Mouse (Mus musculus) midbrain, embryonic 14.5 days (tissue): ENCODE data around the gene Cilp. TPM values are rescaled to one million over a fixed set of nuclear protein-coding genes. Genes with fewer than 3 reads are reported as not detected.
A peak's percentile ranks its signal among the peaks of the same experiment; 100 is the strongest.
"Not testable (repeated sequence)": the region's sequence is repeated elsewhere in the genome, so short reads cannot be mapped to it uniquely, and the experiment has no call there.

Experiments
- ATAC-seq: fragments of 200-750 bp; cut with Nextera tagmentation; 2 replicates; pipeline ENCODE4 v1.8.0; 2017; ENCODE audit warnings: moderate number of reproducible peaks, moderate library complexity; ENCODE audit not compliant: low FRiP score, low TSS enrichment
- DNase-seq: peaks from one replicate; pipeline ENCODE4 v3.0.0-alpha.2; 2015
- H3K27ac ChIP-seq: fragments of 300-500 bp; sonication (generic); replicated peaks from 2 replicates; pipeline ENCODE4 v1.5.1; 2014; ENCODE audit warnings: mild to moderate bottlenecking, low read depth, low read length, moderate library complexity
- H3K27me3 ChIP-seq: fragments of 300-500 bp; sonication (generic); 2 replicates; pipeline ENCODE4 v1.6.1; 2014; ENCODE audit warnings: low read length, control low read depth, mixed read lengths; ENCODE audit not compliant: control insufficient read depth, insufficient read depth
- H3K36me3 ChIP-seq: fragments of 300-500 bp; sonication (generic); 2 replicates; pipeline ENCODE4 v1.6.1; 2014; ENCODE audit warnings: low read length, control low read depth; ENCODE audit not compliant: control insufficient read depth, insufficient read depth
- H3K4me1 ChIP-seq: fragments of 300-500 bp; sonication (generic); 2 replicates; pipeline ENCODE4 v1.6.1; 2014; ENCODE audit warnings: mild to moderate bottlenecking, antibody characterized with exemption, low read length, control low read depth; ENCODE audit not compliant: control insufficient read depth, insufficient read depth
- H3K4me2 ChIP-seq: fragments of 300-500 bp; sonication (generic); 2 replicates; pipeline ENCODE4 v1.6.1; 2014; ENCODE audit warnings: mild to moderate bottlenecking, low read length, moderate library complexity
- H3K4me3 ChIP-seq: fragments of 300-500 bp; sonication (generic); replicated peaks from 2 replicates; pipeline ENCODE4 v1.5.1; 2014; ENCODE audit warnings: low read depth, low read length
- H3K9ac ChIP-seq: fragments of 300-500 bp; sonication (generic); replicated peaks from 2 replicates; pipeline ENCODE4 v1.6.1; 2014; ENCODE audit warnings: mild to moderate bottlenecking, low read length, moderate library complexity
- H3K9me3 ChIP-seq: fragments of 300-500 bp; sonication (generic); 2 replicates; pipeline ENCODE4 v1.6.1; 2016; ENCODE audit warnings: low read length, control low read depth, mixed read lengths; ENCODE audit not compliant: control insufficient read depth
- WGBS: fragments of 180-500 bp; shearing (Covaris S2); extraction: QIAGEN DNeasy Blood & Tissue Kit; methylation state at CpG from one replicate; pipeline ENCODE4 v1.1.7; 2014; 5-methylcytosine and 5-hydroxymethylcytosine counted together
- polyA plus RNA-seq: library from polyadenylated mRNA; unstranded; fragments of >200 nt; fragmentation: Nextera tagmentation; extraction: Ambion mirVana; gene quantifications from 2 replicates; pipeline ENCODE4 v1.2.1, GENCODE M21; 2014

Cilp gene
- polyA plus RNA-seq, 1 experiment from 2014 or later = 0.17 TPM

DNA sequence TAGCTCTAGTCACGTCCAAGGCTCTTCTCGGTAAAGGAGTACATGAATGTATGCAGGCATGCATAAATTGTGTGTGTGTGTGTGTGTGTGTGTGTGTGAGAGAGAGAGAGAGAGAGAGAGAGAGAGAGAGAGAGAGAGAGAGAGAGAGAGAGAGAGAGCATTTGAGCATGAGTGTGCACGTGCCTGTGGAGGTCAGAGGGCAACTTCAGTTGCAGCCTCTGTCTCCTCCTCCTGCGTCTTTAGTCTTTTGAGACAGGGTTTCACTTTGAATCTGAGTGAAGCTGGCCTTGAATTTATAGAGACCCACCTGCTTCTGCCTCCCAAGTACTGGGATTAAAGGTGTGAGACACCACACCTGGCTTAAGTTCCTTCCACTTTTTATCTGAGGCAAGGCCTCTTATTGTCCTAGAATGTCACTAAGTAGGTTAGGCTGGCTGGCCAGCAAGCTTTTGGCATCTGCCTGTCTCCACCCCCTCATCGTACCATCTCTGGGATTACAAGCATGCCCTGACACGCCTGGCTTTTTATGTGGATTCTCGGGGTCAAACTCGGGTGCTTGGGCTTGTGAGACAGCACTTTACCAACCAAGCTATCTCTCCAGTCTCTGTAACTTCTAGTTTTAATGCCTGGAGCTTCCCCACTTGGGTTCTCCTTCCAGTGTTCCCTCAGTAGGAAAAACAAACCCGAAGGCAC lies 7.6 kb upstream of the Cilp start:
- WGBS = 67% methylated on average over 9 of the region's 9 CpGs
- Histone ChIP-seq H3K4me3 (no peak overlapping the region), H3K27ac (no peak overlapping the region), H3K4me1 (no peaks in the 10 kb centered on the region), H3K4me2 (no peak overlapping the region), H3K9ac (no peak overlapping the region), H3K9me3 (no peaks in the 10 kb centered on the region), H3K36me3 (no peaks in the 10 kb centered on the region), H3K27me3 (no peaks in the 10 kb centered on the region)
- ATAC-seq = no peak
- DNase-seq = no peak

DNA sequence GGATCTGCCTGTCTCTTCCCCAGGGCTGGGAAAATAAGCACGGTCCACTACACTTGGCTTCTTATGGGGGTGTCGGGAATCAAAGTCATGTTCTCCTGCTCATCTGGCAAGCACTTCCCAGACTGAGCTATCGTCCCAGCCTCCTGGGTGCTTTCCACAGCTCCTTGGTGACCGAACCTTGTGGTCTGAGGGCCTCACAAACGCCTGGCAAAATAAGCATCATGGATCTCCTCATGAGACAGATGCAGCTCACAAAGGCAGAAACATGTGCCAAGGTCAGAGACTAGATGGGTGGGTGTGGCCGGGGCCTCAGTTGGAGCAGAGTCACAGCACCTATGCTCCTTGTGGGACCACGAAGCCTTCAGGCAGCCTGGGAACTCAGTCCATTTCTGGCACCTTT lies 5.6 kb upstream of the Cilp start:
- Histone ChIP-seq H3K27ac (no peak overlapping the region), H3K36me3 (no peaks in the 10 kb centered on the region), H3K4me3 (no peak overlapping the region), H3K27me3 (no peaks in the 10 kb centered on the region), H3K9me3 (no peaks in the 10 kb centered on the region), H3K4me1 (no peaks in the 10 kb centered on the region), H3K9ac (no peak overlapping the region), H3K4me2 (no peak overlapping the region)
- no peak for ATAC-seq
- WGBS = 81% methylated on average over 7 of the region's 7 CpGs
- DNase-seq = no peak

DNA sequence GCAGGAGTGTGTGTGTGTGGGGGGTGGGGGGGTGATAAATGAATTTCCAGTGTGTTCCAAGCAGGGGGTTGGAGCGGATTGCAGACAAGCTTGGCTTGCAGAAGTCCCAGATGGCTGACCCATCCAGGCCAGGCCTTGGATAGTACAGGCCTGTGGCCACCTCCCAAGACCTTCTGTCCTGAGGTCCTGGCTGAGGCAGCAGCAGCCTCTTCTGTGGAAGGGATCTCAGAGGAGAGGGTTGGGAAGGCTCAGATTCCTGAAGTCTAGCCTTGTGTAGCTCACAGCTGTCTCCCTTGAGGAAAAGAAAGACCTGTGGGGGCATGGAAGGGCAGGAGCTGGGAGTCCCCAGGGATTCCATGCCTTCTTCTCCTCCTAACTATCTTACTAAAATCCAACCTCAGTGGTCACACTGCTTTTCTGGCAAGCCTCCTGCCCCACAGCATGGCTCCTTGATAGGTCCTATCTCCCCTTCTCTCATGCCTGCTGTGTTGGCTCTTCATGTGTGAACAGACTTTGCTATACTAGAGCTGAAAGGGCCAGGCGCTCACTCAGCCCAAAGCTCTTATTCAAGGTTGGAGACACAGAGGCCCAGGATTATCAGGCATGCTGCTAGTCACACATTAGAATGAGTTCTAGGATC lies 3.3 kb upstream of the Cilp start:
- H3K36me3 ChIP-seq = no peaks in the 10 kb centered on the region
- no peak overlapping the region for H3K4me2 ChIP-seq
- 86% methylated on average over 2 of the region's 2 CpGs for WGBS
- H3K9ac ChIP-seq = no peak overlapping the region
- no peaks in the 10 kb centered on the region for H3K4me1 ChIP-seq
- H3K27me3 ChIP-seq = no peaks in the 10 kb centered on the region
- no peak for ATAC-seq
- no peak overlapping the region for H3K27ac ChIP-seq
- H3K9me3 ChIP-seq = no peaks in the 10 kb centered on the region
- H3K4me3 ChIP-seq = no peak overlapping the region
- DNase-seq = no peak

DNA sequence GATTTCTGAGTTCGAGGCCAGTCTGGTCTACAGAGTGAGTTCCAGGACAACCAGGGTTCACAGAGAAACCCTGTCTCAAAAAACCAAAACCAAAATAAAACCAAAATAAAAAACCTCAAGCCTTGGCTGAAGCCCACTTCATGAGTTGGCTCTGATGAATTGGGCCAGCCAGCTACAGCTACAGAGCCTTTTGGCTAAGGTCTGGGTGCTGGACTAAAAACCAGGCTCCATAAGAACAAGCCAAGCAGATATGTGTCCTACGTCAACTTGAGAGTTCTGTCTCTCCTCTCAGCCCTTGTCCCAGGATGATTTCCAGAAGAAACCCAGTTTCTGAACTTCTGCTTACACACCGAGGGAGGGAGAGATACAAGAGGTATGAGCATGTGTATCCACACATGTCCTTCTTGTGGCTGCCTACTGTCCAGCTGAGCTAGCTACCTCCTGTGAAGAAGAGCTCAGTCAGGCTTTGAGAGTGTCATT lies 2.3 kb upstream of the Cilp start:
- Histone ChIP-seq H3K27me3 (no peaks in the 10 kb centered on the region), H3K4me1 (0 out of 2 replicates have a peak, but pooled peaks cover 3% of the 10 kb centered on the region), H3K36me3 (no peaks in the 10 kb centered on the region), H3K4me3 (no peak overlapping the region), H3K27ac (no peak overlapping the region), H3K9ac (no peak overlapping the region), H3K4me2 (no peak overlapping the region), H3K9me3 (no peaks in the 10 kb centered on the region)
- no peak for DNase-seq
- ATAC-seq = no peak
- WGBS = 98% methylated on average over 3 of the region's 3 CpGs

DNA sequence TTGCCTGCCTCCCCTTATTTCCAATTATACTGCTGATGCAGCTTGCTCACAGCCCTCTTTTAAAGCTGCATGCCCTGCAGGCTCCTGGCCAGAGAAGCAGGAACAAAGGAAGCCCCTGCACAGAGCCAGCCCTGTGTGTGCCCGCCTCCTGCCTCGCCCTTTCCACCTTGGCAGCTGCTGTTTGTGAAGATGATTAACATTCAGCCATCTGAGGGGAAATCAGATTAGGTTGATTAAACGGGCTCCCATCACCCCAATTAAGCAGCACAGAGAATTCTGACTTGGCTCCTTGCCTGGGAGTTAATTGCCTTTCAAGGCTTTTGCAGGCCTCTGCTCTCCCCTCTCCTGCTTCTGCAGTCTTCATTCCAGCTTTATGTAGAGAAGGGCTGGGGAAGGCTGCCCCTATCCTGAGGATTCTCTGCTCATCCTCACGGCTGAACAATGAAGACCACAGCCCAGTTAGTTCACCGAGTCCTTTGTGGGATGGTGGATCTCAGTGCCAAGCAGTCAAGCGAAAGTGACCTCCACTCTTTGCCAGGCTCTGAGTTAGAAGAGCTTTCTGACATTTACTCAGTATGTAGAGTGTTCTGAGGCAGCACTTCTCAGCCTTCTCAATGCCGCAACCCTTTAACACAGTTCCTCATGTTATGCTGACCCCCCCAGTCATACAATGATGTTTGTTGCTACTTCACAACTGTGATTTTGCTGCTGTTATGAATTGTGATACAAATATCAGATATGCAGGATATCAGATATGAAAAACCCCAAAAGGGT lies 2.9 kb downstream of the Cilp start:
- H3K4me2 ChIP-seq = no peak overlapping the region

DNA sequence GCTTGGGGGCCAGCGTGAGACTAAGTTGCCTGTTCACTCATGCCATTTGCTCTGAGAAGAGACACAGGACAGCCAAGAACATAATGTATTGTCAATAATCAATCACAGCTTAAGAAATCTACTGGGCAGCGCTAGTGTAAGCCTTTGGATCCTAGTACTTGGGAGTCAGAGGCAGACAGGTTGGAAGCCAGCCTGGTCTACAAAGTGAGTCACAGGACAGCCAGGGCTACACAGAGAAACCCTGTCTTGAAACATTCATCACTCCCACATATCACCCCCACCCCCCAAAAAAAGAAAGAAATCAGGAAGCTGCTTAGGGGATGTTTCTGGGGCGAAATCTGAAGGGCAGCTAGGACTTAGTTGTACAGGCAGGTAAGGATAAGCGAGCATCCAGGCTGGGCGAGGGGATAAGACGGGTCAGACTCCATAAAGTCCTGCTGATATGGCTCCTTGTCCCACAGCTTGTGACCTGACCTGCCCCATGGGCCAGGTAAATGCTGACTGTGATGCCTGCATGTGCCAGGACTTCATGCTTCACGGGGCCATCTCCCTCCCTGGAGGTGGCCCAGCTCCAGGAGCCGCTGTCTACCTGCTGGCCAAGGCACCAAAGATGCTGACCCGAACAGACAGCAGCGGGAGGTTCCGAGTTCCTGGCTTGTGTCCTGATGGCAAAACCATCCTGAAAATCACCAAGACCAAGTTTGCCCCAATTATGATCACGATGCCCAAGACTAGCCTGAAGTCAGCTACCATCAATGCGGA lies 8.2 kb downstream of the Cilp start:
- ATAC-seq (no peak), DNase-seq (no peak)
- H3K9me3 ChIP-seq = no peaks in the 10 kb centered on the region
- H3K4me1 ChIP-seq = peaks cover 3% of the 10 kb centered on the region; the same call in 1 of the 2 replicates
- no peak overlapping the region for H3K27ac ChIP-seq
- no peak overlapping the region for H3K9ac ChIP-seq
- no peak overlapping the region for H3K4me2 ChIP-seq
- H3K4me3 ChIP-seq = no peak overlapping the region
- no peaks in the 10 kb centered on the region for H3K36me3 ChIP-seq
- H3K27me3 ChIP-seq = no peaks in the 10 kb centered on the region
- WGBS = 88% methylated on average over 13 of the region's 13 CpGs

More for the DNA sequence above, 2.9 kb downstream of the Cilp start:
- no peaks in the 10 kb centered on the region for H3K36me3 ChIP-seq
- H3K27ac ChIP-seq = peak overlapping the region; percentile 93
- 20% methylated on average over 7 of the region's 7 CpGs for WGBS
- no peaks in the 10 kb centered on the region for H3K27me3 ChIP-seq
- peaks cover 10% of the 10 kb centered on the region; the same call in 1 of the 2 replicates for H3K4me1 ChIP-seq
- H3K9ac ChIP-seq = peak overlapping the region; percentile 38; the same call in 1 of the 2 replicates
- ATAC-seq (peak; percentile 86), DNase-seq (peak; percentile 88)
- no peak overlapping the region for H3K4me3 ChIP-seq
- no peaks in the 10 kb centered on the region for H3K9me3 ChIP-seq

DNA sequence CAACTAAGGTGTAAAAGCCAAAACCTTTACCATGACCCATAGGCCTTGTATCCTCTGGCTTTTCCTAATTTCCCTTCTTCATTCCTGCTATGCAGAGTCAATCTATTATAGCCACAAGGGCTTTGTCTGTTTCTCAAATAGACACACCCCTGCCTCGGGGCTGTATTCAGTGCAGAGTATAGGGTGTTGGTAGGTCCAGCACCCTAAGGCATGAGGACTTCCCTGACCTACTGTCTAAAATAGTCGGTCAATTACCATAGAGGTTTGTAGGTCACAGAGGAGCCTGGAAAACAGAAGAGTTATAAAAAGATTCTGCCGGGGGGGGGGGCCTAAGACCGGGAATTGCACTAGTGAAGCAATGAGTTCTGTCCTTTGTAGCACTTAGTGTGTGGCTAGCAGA lies 8.9 kb downstream of the Cilp start:
- no peak overlapping the region for H3K4me2 ChIP-seq
- H3K4me1 ChIP-seq = no peaks in the 10 kb centered on the region
- ATAC-seq = no peak
- H3K4me3 ChIP-seq = no peak overlapping the region
- DNase-seq = no peak
- no peaks in the 10 kb centered on the region for H3K27me3 ChIP-seq
- no peak overlapping the region for H3K9ac ChIP-seq
- WGBS = 80% methylated on average over 4 of the region's 4 CpGs
- H3K27ac ChIP-seq = no peak overlapping the region
- H3K36me3 ChIP-seq = no peaks in the 10 kb centered on the region
- H3K9me3 ChIP-seq = no peaks in the 10 kb centered on the region

DNA sequence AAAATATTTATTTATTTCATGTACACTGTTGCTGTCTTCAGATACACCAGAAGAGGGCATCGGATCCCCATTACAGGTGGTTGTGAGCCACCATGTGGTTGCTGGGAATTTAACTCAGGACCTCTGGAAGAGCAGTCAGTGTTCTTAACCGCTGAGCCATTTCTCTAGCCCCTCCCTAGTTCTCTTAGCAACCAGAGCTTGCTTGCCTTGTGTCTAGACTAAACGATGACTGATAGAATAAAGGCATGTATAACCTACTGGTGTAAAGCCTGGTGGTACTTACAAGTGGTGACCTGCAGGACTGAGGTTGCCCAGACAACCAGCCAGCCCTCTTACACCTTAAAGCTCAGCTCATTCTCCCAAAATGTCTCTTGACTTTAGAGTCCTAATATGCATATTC lies 9.9 kb downstream of the Cilp start:
- ATAC-seq, H3K36me3 ChIP-seq, H3K9ac ChIP-seq, H3K4me1 ChIP-seq, H3K27me3 ChIP-seq, DNase-seq, H3K9me3 ChIP-seq, H3K27ac ChIP-seq, H3K4me3 ChIP-seq, H3K4me2 ChIP-seq: not testable (repeated sequence)
- WGBS = 73% methylated on average over 3 of the region's 3 CpGs
